ENCODE assay signal across 8 mouse cellular contexts in the genomic region with DNA sequence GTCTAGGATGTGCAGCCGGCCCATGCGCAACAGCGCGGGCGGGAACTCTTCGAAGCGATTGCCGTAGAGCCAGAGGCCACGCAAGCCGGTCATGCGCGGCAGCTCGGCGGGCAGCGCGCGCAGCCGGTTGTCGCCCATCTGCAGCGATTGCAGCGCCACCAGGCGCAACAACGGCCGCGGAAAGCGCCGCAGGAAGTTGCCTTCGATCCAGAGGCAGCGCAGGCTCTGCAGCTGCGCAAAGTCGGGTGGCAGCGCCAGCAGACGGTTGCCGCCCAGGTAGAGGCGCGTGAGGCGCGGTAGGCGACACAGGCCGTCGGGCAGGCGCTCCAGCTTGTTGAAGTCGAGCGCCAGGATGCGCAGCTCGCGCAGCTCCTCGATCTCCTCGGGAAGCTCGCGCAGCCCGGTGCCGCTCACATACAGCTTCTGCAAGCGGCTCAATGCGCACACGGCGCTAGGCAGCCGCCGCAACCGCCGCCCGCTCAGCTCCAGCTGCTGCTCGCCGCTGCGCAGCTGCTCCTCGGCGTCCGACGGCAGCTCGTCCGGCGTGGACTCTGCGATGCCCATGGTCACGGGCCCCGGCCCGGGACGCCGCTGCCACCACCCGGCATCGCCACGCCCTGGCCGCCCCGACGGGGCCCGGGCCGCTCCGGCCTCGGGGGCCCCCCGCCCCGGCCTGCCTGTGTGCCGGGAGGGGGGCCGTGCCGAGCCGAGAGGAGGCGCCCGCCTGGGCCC. TPM values are rescaled to one million over a fixed set of nuclear protein-coding genes. Genes with fewer than 3 reads are reported as not detected.
DNase-seq lines count a peak whose midpoint lies in the region; ATAC-seq and TF ChIP-seq lines count a peak whose summit lies in the region.

A gene (minus strand): TSS at position 722 of the 732 bp plus-strand sequence.

- under 1% methylated on average over 78 of the region's 96 CpGs for WGBS in heart, postnatal 0 days

- ATAC-seq in CD4-positive, CD25-positive, alpha-beta regulatory T cell, adult 4 months: no peak
- peak; percentile 29 for ATAC-seq in heart, postnatal 0 days (ENCODE audit: insufficient read depth, low read depth)

- TF ChIP-seq EP300 in heart, postnatal 0 days (IDR thresholded peaks at IDR 0.05; ENCODE audit: low read depth): no peak

- no peaks in the 10 kb centered on the region for H3K36me3 ChIP-seq in heart, postnatal 0 days (replicated peaks; ENCODE audit: control insufficient read depth, insufficient read depth, low read length)

- H3K4me1 ChIP-seq in heart, postnatal 0 days (ENCODE audit: control insufficient read depth, insufficient read depth): no peaks in the 10 kb centered on the region

- no peak within 1 kb of the TSS for H3K9ac ChIP-seq in heart, postnatal 0 days (replicated peaks; ENCODE audit: low read depth, low read length)

- peak within 1 kb of the TSS; percentile 57 for H3K4me2 ChIP-seq in heart, postnatal 0 days (ENCODE audit: low read depth, low read length)

- H3K4me3 ChIP-seq in heart, postnatal 0 days (ENCODE audit: low read depth, low read length): peak within 1 kb of the TSS; percentile 38

- peak; percentile 35 for TF ChIP-seq CTCF in heart, postnatal 0 days (IDR thresholded peaks at IDR 0.05; ENCODE audit: low read depth)

- DNase-seq in CD4-positive, CD25-positive, alpha-beta regulatory T cell, adult 2 months (ENCODE audit: low read depth, low spot score): peak; percentile 50
- peak; percentile 72 for DNase-seq in embryo, embryonic 9.5 days (ENCODE audit: extremely low spot score)
- DNase-seq in heart, postnatal 0 days (ENCODE audit: low spot score): peak; percentile 46
- DNase-seq in kidney, postnatal 4 days: peak; percentile 79 to 88
- DNase-seq in lung, adult 18-20 months: peak; percentile 51 to 61
- DNase-seq in ovary, postnatal 10 days (ENCODE audit: low spot score): peak; percentile 39
- DNase-seq in thymus, postnatal 14 days: peak; percentile 68

- H3K27me3 ChIP-seq in heart, postnatal 0 days (ENCODE audit: control insufficient read depth, insufficient read depth, low read length): peaks cover 91% of the 10 kb centered on the region

- H3K9me3 ChIP-seq in heart, postnatal 0 days (replicated peaks; ENCODE audit: control insufficient read depth, low read length): no peaks in the 10 kb centered on the region

- H3K27ac ChIP-seq in heart, postnatal 0 days (ENCODE audit: low read depth): no peak within 1 kb of the TSS

RNA-seq across cellular contexts. Expression of the gene that starts here (rescaled TPM):
- polyA plus RNA-seq in CD4-positive, CD25-positive, alpha-beta regulatory T cell, adult 4 months (2017; shearing (Covaris generic)): not detected
- total RNA-seq in heart, postnatal 0 days (2014; rRNA removed; ENCODE audit: low replicate concordance): 1.9 TPM in 1 of 2 replicates, not detected in the other
- polyA plus RNA-seq in heart, postnatal 0 days (2015; fragmentation: Nextera tagmentation; extraction: Ambion mirVana): 0.08 and 0.18 TPM in 2 replicates
